Mouse (Mus musculus) brain, embryonic 14.5 days (tissue): ENCODE results near the gene Vps54.

ENCODE experiments used
- CTCF ChIP-seq: fragments of 200-500 bp; IDR thresholded peaks from 2 replicates; pipeline ENCODE4 v1.5.1; 2012; ENCODE audit warnings: inconsistent platforms, mild to moderate bottlenecking, moderate library complexity, borderline replicate concordance; ENCODE audit not compliant: insufficient read depth, insufficient read length; ENCODE audit errors: extremely low read depth
- POLR2A ChIP-seq: fragments of 200-500 bp; IDR thresholded peaks from 2 replicates; pipeline ENCODE4 v1.6.1; 2012; ENCODE audit warnings: mild to moderate bottlenecking, inconsistent platforms, borderline replicate concordance; ENCODE audit not compliant: poor library complexity, insufficient read depth, insufficient read length, severe bottlenecking; ENCODE audit errors: extremely low read depth

GRCm38 (mm10) chr11:21286391-21286790 lies 47.3 kb downstream of the Vps54 start:
- TF ChIP-seq CTCF (no peak), POLR2A (no peak)
